Mouse (Mus musculus) small intestine, adult 2 months (tissue): ENCODE results near the gene Ak4.

Experiments used
- CTCF ChIP-seq: fragments of 200-500 bp; IDR thresholded peaks from 2 replicates; pipeline ENCODE4 v1.5.1; 2012; ENCODE audit warnings: low read depth, mild to moderate bottlenecking, control low read depth, inconsistent platforms, low read length, moderate library complexity, mixed read lengths; ENCODE audit not compliant: insufficient replicate concordance, insufficient read length; ENCODE audit errors: extremely low read depth
- POLR2A ChIP-seq: fragments of 200-500 bp; IDR thresholded peaks from 2 replicates; pipeline ENCODE4 v1.6.1; 2012; ENCODE audit warnings: low read depth, mild to moderate bottlenecking, control low read depth, inconsistent platforms, low read length, moderate library complexity

DNA sequence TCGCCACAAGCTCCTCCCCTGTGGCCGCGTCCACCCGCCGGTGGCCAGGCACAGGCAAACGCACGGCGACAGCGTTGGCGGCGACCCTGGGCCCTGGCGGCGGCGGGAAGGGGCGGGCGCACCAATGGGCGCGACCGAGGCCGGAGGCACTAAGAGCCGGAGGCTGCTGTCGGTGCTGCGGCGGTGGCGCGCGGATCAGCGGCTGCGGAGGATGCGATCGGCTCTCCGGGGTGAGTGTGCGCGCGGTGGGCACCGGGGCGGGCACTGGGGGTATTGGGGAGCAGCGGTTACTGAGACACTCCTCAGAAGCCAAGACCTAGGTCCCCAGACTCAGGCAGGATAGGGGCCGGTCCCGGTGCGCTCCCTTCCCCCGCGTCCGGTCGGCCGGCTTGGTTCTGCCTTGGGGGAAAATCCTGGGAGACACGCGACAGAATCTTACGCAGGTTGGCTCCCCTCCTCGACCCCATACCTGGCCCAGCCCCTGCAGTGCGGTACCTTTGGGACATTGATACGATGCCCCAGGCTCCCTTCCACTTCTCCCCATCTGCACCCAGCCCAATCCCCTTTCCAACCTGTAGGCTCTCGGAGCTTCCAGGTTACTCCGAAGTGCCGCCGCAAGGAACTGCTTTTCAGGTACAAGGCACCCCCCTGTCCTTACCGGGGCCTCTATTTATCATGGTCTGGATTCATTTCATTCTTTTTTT lies 77.6 kb downstream of the Ak4 start, which contains the start of gene Dnajc6:
- no peak for TF ChIP-seq CTCF
- no peak for TF ChIP-seq POLR2A
